Mouse (Mus musculus): ENCODE results near the gene Pip5k1a. TPM values are rescaled to one million over a fixed set of nuclear protein-coding genes. Genes with fewer than 3 reads are reported as not detected.
A peak's percentile ranks its signal among the peaks of the same experiment; 100 is the strongest.
"Not testable (repeated sequence)": the region's sequence is repeated elsewhere in the genome, so short reads cannot be mapped to it uniquely, and the experiment has no call there.

Pip5k1a gene
- polyA plus RNA-seq, 1 experiment from 2014 or later: 16.9 TPM

DNA sequence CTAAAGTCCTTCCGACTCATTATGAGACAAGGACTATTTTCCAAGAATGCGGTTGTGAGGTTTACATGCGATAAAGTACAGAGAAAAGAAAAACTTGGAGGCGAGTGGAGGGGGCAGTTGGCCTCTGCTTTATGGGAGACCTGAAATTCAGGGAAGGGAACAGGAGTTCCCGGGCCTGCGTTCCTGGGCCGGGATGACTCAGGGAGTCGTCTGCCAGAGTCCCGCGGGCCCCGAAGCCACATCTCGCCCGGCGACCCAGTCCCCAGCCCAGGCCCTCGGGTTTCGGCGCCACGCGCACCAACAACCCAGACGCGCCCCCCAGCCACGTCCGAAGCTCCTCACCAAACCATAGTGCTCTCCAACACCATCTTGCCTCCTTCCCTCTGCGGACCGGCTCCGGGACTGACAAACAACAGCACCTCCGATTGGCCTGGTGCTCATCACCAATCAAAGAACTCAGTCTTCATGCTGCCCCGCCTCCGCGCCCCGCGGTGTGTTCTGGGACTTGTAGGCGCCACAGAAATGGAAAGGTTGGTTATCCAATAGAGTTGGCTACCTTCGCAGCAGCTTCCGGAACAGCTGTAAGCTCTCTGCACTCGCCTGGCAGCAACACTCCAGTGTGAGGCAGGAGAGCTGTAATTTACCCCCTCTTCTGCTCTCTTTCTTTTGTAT lies 64.4 kb downstream of the Pip5k1a start, which contains the start of gene Psmd4:
TSS of gene Psmd4 (minus strand) at position 449 of the 672 bp plus-strand sequence.
- under 1% methylated on average over 36 of the region's 36 CpGs for WGBS
- no peaks in the 10 kb centered on the region for H3K27me3 ChIP-seq (ENCODE audit: control insufficient read depth, insufficient read depth, low read length)
- H3K27ac ChIP-seq (ENCODE audit: low read depth, low read length): peak within 1 kb of the TSS; percentile 13; the same call in 1 of the 2 replicates
- H3K36me3 ChIP-seq (ENCODE audit: control insufficient read depth, insufficient read depth, low read length): peaks cover 7% of the 10 kb centered on the region
- peak within 1 kb of the TSS; percentile 90 for H3K4me3 ChIP-seq (ENCODE audit: low read length)
- H3K4me1 ChIP-seq (ENCODE audit: control insufficient read depth, insufficient read depth, low read length): peaks cover 6% of the 10 kb centered on the region
- peak within 1 kb of the TSS; percentile 76 for H3K4me2 ChIP-seq (replicated peaks; ENCODE audit: low read depth, low read length)
- peak; percentile 98 for ATAC-seq (ENCODE audit: low FRiP score, low TSS enrichment)
- peak within 1 kb of the TSS; percentile 84 for H3K9ac ChIP-seq (ENCODE audit: low read depth, low read length)
- H3K9me3 ChIP-seq (ENCODE audit: control insufficient read depth, low read length): no peaks in the 10 kb centered on the region

GRCm38 (mm10) chr3:95041625-95042024 lies 65.1 kb downstream of the Pip5k1a start:
- 11% methylated on average over 3 of the region's 3 CpGs for WGBS
- Histone ChIP-seq H3K36me3 (ENCODE audit: control insufficient read depth, insufficient read depth, low read length) (peaks cover 8% of the 10 kb centered on the region), H3K27me3 (ENCODE audit: control insufficient read depth, insufficient read depth, low read length) (no peaks in the 10 kb centered on the region), H3K4me1 (ENCODE audit: control insufficient read depth, insufficient read depth, low read length) (peaks cover 6% of the 10 kb centered on the region), H3K9ac (ENCODE audit: low read depth, low read length) (peak overlapping the region; percentile 84), H3K27ac (ENCODE audit: low read depth, low read length) (no peak overlapping the region), H3K4me2 (replicated peaks; ENCODE audit: low read depth, low read length) (peak overlapping the region; percentile 76), H3K9me3 (ENCODE audit: control insufficient read depth, low read length) (no peaks in the 10 kb centered on the region), H3K4me3 (ENCODE audit: low read length) (peak overlapping the region; percentile 90)
- ATAC-seq (ENCODE audit: low FRiP score, low TSS enrichment): no peak

DNA sequence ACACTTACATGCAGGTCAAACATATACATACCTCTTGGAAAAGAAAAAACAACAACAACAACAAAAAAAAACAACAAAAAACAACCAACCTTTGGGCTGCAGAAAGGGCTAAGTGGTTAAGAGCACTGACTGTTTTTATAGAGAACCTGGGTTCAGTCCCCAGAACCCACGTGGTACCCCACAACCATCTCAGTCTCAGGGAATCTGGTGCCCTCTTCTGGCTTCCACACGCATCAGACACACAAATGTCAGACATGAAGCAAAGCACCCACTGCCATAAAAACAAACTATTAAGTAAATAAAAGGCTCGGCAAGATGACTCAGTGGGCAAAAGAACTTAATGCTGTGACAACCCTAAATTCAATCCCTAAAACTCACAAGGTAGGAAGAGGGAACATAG lies 76.8 kb downstream of the Pip5k1a start:
- no peak overlapping the region for H3K9ac ChIP-seq (ENCODE audit: low read depth, low read length)
- no peak overlapping the region for H3K4me2 ChIP-seq (replicated peaks; ENCODE audit: low read depth, low read length)
- WGBS: 68% methylated on average over 3 of the region's 3 CpGs
- no peak for ATAC-seq (ENCODE audit: low FRiP score, low TSS enrichment)
- H3K27ac ChIP-seq (ENCODE audit: low read depth, low read length): no peak overlapping the region
- peaks cover 41% of the 10 kb centered on the region for H3K36me3 ChIP-seq (ENCODE audit: control insufficient read depth, insufficient read depth, low read length)
- H3K9me3 ChIP-seq (ENCODE audit: control insufficient read depth, low read length): no peaks in the 10 kb centered on the region
- H3K4me3 ChIP-seq (ENCODE audit: low read length): no peak overlapping the region
- H3K4me1 ChIP-seq (ENCODE audit: control insufficient read depth, insufficient read depth, low read length): no peaks in the 10 kb centered on the region
- H3K27me3 ChIP-seq (ENCODE audit: control insufficient read depth, insufficient read depth, low read length): no peaks in the 10 kb centered on the region

GRCm38 (mm10) chr3:95029291-95029827 lies 77.4 kb downstream of the Pip5k1a start:
- ATAC-seq (ENCODE audit: low FRiP score, low TSS enrichment): not testable (repeated sequence)
- WGBS: 76% methylated on average over 3 of the region's 3 CpGs

GRCm38 (mm10) chr3:95028603-95029002 lies 78.1 kb downstream of the Pip5k1a start:
- Histone ChIP-seq H3K4me1 (ENCODE audit: control insufficient read depth, insufficient read depth, low read length) (no peaks in the 10 kb centered on the region), H3K9me3 (ENCODE audit: control insufficient read depth, low read length) (no peaks in the 10 kb centered on the region), H3K27ac (ENCODE audit: low read depth, low read length) (no peak overlapping the region), H3K27me3 (ENCODE audit: control insufficient read depth, insufficient read depth, low read length) (no peaks in the 10 kb centered on the region), H3K9ac (ENCODE audit: low read depth, low read length) (no peak overlapping the region), H3K4me2 (replicated peaks; ENCODE audit: low read depth, low read length) (no peak overlapping the region), H3K36me3 (ENCODE audit: control insufficient read depth, insufficient read depth, low read length) (peaks cover 28% of the 10 kb centered on the region), H3K4me3 (ENCODE audit: low read length) (no peak overlapping the region)
- 80% methylated on average over 3 of the region's 3 CpGs for WGBS
- ATAC-seq (ENCODE audit: low FRiP score, low TSS enrichment): no peak

More at GRCm38 (mm10) chr3:95029291-95029827, 77.4 kb downstream of the Pip5k1a start:
- not testable (repeated sequence) for H3K27me3 ChIP-seq (ENCODE audit: control insufficient read depth, insufficient read depth, low read length); H3K27ac ChIP-seq (ENCODE audit: low read depth, low read length); H3K9ac ChIP-seq (ENCODE audit: low read depth, low read length); H3K4me2 ChIP-seq (replicated peaks; ENCODE audit: low read depth, low read length); H3K9me3 ChIP-seq (ENCODE audit: control insufficient read depth, low read length); H3K4me3 ChIP-seq (ENCODE audit: low read length); H3K4me1 ChIP-seq (ENCODE audit: control insufficient read depth, insufficient read depth, low read length)
- H3K36me3 ChIP-seq (ENCODE audit: control insufficient read depth, insufficient read depth, low read length): peaks cover 35% of the 10 kb centered on the region

- Histone ChIP-seq H3K4me1 (ENCODE audit: control insufficient read depth, insufficient read depth, low read length) (no peaks in the 10 kb centered on the region), H3K4me3 (ENCODE audit: low read length) (no peak overlapping the region), H3K4me2 (replicated peaks; ENCODE audit: low read depth, low read length) (no peak overlapping the region), H3K27me3 (ENCODE audit: control insufficient read depth, insufficient read depth, low read length) (no peaks in the 10 kb centered on the region), H3K9ac (ENCODE audit: low read depth, low read length) (no peak overlapping the region), H3K36me3 (ENCODE audit: control insufficient read depth, insufficient read depth, low read length) (peaks cover 19% of the 10 kb centered on the region), H3K27ac (ENCODE audit: low read depth, low read length) (no peak overlapping the region), H3K9me3 (ENCODE audit: control insufficient read depth, low read length) (no peaks in the 10 kb centered on the region)
- ATAC-seq (ENCODE audit: low FRiP score, low TSS enrichment): peak; percentile 28; the same call in 1 of the 2 replicates
- WGBS: 41% methylated on average over 5 of the region's 5 CpGs
Measured at GRCm38 (mm10) chr3:95027701-95028100, 79.0 kb downstream of the Pip5k1a start.

- H3K9ac ChIP-seq (ENCODE audit: low read depth, low read length): no peak overlapping the region
- 38% methylated on average over 5 of the region's 5 CpGs for WGBS
- H3K27me3 ChIP-seq (ENCODE audit: control insufficient read depth, insufficient read depth, low read length): no peaks in the 10 kb centered on the region
- ATAC-seq (ENCODE audit: low FRiP score, low TSS enrichment): no peak; the same call in 1 of the 2 replicates
- H3K9me3 ChIP-seq (ENCODE audit: control insufficient read depth, low read length): no peaks in the 10 kb centered on the region
- H3K4me3 ChIP-seq (ENCODE audit: low read length): no peak overlapping the region
- H3K4me2 ChIP-seq (replicated peaks; ENCODE audit: low read depth, low read length): no peak overlapping the region
- peaks cover 14% of the 10 kb centered on the region for H3K36me3 ChIP-seq (ENCODE audit: control insufficient read depth, insufficient read depth, low read length)
- H3K4me1 ChIP-seq (ENCODE audit: control insufficient read depth, insufficient read depth, low read length): no peaks in the 10 kb centered on the region
- H3K27ac ChIP-seq (ENCODE audit: low read depth, low read length): no peak overlapping the region
Measured at GRCm38 (mm10) chr3:95027057-95027645, 79.6 kb downstream of the Pip5k1a start.

DNA sequence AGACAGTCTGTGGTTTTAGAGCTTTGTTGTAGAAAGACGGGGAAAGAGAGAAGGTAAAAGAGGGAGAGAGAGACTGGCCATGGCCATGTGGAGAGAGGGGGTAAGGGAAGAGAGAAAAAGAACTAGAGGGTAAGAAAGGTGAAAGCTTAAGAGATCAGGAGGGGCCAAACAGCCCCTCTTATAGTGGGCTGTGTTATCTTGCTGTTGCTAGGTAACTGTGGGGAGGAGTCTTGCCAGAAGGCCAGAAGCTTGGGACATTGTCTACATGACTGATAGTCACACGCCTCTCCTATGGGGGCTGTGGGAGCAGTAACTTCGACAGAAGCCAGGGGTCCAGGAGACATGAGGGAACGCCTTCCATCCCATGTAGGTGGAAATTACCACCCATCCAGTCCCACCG lies 81.5 kb downstream of the Pip5k1a start:
- Histone ChIP-seq H3K4me3 (ENCODE audit: low read length) (no peak overlapping the region), H3K27ac (ENCODE audit: low read depth, low read length) (no peak overlapping the region), H3K9ac (ENCODE audit: low read depth, low read length) (no peak overlapping the region), H3K4me2 (replicated peaks; ENCODE audit: low read depth, low read length) (no peak overlapping the region), H3K27me3 (ENCODE audit: control insufficient read depth, insufficient read depth, low read length) (no peaks in the 10 kb centered on the region), H3K9me3 (ENCODE audit: control insufficient read depth, low read length) (no peaks in the 10 kb centered on the region), H3K36me3 (ENCODE audit: control insufficient read depth, insufficient read depth, low read length) (no peaks in the 10 kb centered on the region), H3K4me1 (ENCODE audit: control insufficient read depth, insufficient read depth, low read length) (no peaks in the 10 kb centered on the region)
- ATAC-seq (ENCODE audit: low FRiP score, low TSS enrichment): no peak
- WGBS: 58% methylated on average over 5 of the region's 5 CpGs

DNA sequence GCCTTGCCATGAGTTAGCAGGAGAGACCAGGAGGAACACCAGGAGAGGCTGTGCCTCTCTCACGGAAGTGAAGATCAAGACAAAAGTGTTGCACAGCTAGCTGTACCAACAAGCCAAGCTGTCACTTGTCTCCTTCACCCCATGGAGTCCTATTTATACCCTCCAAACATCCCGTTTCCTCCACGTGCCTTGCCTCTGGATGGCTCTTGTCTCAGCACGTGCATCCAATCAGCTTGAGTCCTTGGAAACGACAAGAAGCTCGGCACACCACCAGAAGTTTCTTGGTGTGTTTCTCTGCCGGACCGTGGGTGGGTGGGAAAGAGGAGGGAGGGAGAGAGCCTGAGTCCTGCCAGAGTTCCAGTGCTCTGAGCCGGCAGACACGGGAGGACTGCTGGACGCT lies 82.2 kb downstream of the Pip5k1a start:
- H3K4me2 ChIP-seq (replicated peaks; ENCODE audit: low read depth, low read length): no peak overlapping the region

More for the DNA sequence above, 82.2 kb downstream of the Pip5k1a start:
- no peaks in the 10 kb centered on the region for H3K4me1 ChIP-seq (ENCODE audit: control insufficient read depth, insufficient read depth, low read length)
- ATAC-seq (ENCODE audit: low FRiP score, low TSS enrichment): no peak
- no peak overlapping the region for H3K4me3 ChIP-seq (ENCODE audit: low read length)
- H3K27ac ChIP-seq (ENCODE audit: low read depth, low read length): no peak overlapping the region
- H3K36me3 ChIP-seq (ENCODE audit: control insufficient read depth, insufficient read depth, low read length): no peaks in the 10 kb centered on the region; the same call in 1 of the 2 replicates
- H3K9ac ChIP-seq (ENCODE audit: low read depth, low read length): no peak overlapping the region
- WGBS: 33% methylated on average over 11 of the region's 11 CpGs
- no peaks in the 10 kb centered on the region for H3K9me3 ChIP-seq (ENCODE audit: control insufficient read depth, low read length)
- H3K27me3 ChIP-seq (ENCODE audit: control insufficient read depth, insufficient read depth, low read length): no peaks in the 10 kb centered on the region

Data from kidney, embryonic 14.5 days (tissue).